Mouse (Mus musculus) erythroblast, embryonic 14.5 days (primary cell): ENCODE measurements around the gene Zfp719.

Source experiments
- GATA1 ChIP-seq: IDR thresholded peaks from 2 replicates; pipeline ENCODE4 v1.6.1; 2012; ENCODE audit warnings: low read length, inconsistent platforms, mixed read lengths
- TAL1 ChIP-seq: IDR thresholded peaks from 3 replicates; pipeline ENCODE4 v1.6.1; 2012; ENCODE audit warnings: low read length, inconsistent platforms, mixed read lengths

DNA sequence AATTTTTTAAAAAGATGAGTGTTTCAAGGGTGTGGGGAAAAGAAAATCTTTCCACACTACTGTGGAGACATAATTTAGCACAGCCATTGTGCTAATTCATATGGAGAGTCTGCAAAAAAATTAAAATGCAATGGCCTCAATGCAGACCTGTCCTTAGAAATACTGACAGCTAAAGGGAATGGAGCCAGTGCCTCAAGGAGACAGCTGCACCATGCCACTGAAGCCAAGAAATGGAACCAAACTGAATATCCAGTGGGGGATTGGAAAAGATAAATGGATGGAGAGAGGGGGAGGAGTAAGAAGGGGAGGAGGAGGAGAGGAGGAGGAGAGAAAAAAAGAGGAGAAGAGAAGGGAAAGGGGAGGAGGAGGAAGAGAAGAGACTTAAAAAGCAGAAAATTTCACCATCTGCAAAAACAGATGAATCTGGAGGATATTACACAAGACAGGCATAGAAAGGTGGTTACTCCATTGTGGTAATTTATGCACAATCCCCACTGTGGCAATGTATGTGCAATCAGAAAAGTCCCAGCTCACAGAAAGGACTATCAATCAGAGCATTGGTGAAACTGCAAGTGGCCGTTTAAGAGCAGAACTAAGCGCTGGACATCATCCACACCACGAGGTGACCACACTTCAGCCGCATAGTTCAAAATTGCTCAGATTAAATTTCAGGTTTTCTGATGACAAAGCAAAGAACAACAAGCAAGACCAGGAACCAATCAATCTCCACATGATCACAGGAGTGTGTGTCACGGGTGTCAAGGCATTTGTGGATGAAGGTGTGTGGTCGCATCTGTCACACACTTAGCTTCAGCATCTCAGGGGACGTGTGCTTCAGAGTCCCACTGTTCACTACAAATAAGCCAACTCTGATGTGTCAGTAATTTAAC is 33.5 kb upstream of the Zfp719 start:
- TF ChIP-seq GATA1 = no peak
- TF ChIP-seq TAL1 = no peak
